Comparison of ENCODE assay signal across 13 mouse cellular contexts in the genomic region with DNA sequence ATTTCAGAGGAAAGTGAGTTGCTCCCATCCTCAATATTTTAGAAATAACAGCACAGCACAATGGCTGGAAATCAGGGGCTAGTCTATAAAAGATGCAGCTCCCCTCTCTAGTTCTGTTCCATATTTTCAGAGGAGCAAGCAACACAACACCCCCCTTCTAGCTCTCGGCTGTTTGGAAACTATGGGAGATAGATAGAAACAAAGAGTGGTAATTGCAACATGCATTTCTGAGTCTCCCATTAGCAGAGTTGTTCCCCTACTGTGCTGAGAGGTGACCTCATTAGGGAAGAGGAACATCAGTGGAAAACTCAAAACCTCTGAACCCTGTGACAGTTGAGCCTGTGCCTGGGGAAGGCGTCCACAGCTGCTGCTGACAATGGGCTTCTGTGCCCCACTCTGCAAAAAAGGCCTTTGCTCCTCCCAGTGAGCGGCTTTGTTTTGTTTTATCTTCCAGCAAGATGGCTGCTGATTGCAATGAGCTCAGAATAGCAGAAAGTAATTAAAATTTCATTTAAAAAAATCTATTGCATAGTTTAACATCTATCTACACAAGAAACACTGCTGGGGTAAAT.
A peak's percentile ranks its signal among the peaks of the same experiment; 100 is the strongest.
DNase-seq lines count a peak whose midpoint lies in the region; ATAC-seq and TF ChIP-seq lines count a peak whose summit lies in the region.
"Had no signal": no experiment of that assay in that cellular context is flagged by ENCODE, and none has a peak within 500 bp of the region (broad histone marks: within the 10 kb centered on the region; RNA-seq: fewer than 3 reads in every experiment).

No protein-coding gene starts in this region.

- peak overlapping the region; percentile 27; the same call in 1 of the 2 replicates for H3K4me2 ChIP-seq in hindbrain, embryonic 16.5 days (ENCODE audit: low read length)
- no peak overlapping the region for H3K4me2 ChIP-seq in neural tube, embryonic 13.5 days
- H3K4me2 ChIP-seq: liver, embryonic 15.5 days had no signal

- no peaks in the 10 kb centered on the region for H3K36me3 ChIP-seq in forebrain, embryonic 10.5 days (replicated peaks)
- H3K36me3 ChIP-seq in hindbrain, embryonic 16.5 days (ENCODE audit: control insufficient read depth, insufficient read depth, low read length) = no peaks in the 10 kb centered on the region
- H3K36me3 ChIP-seq in neural tube, embryonic 13.5 days = peaks cover 5% of the 10 kb centered on the region; the same call in 1 of the 2 replicates
- H3K36me3 ChIP-seq: liver, embryonic 15.5 days had no signal

- H3K27me3 ChIP-seq in forebrain, embryonic 10.5 days (ENCODE audit: poor library complexity, severe bottlenecking) = no peaks in the 10 kb centered on the region
- H3K27me3 ChIP-seq in hindbrain, embryonic 16.5 days (replicated peaks; ENCODE audit: control insufficient read depth, insufficient read depth, low read length) = no peaks in the 10 kb centered on the region
- no peaks in the 10 kb centered on the region for H3K27me3 ChIP-seq in neural tube, embryonic 13.5 days
- H3K27me3 ChIP-seq: liver, embryonic 15.5 days had no signal

- TF ChIP-seq CTCF in gastrocnemius, adult 2 months (IDR thresholded peaks at IDR 0.05) = no peak

- no peak overlapping the region for H3K9ac ChIP-seq in hindbrain, embryonic 16.5 days (ENCODE audit: low read depth, low read length)
- peak overlapping the region; percentile 18 for H3K9ac ChIP-seq in neural tube, embryonic 13.5 days
- H3K9ac ChIP-seq: liver, embryonic 15.5 days had no signal

- H3K9me3 ChIP-seq in forebrain, embryonic 10.5 days = no peaks in the 10 kb centered on the region
- H3K9me3 ChIP-seq in hindbrain, embryonic 16.5 days (ENCODE audit: control insufficient read depth, low read length) = no peaks in the 10 kb centered on the region
- H3K9me3 ChIP-seq in neural tube, embryonic 13.5 days = no peaks in the 10 kb centered on the region
- H3K9me3 ChIP-seq: liver, embryonic 15.5 days had no signal

- H3K27ac ChIP-seq in gastrocnemius, adult 2 months = no peak overlapping the region
- peak overlapping the region; percentile 57; the same call in 1 of the 2 replicates for H3K27ac ChIP-seq in forebrain, embryonic 10.5 days
- H3K27ac ChIP-seq in hindbrain, embryonic 16.5 days (ENCODE audit: low read depth, low read length) = peak overlapping the region; percentile 48
- H3K27ac ChIP-seq in neural tube, embryonic 13.5 days (replicated peaks) = peak overlapping the region; percentile 87
- H3K27ac ChIP-seq: liver, embryonic 15.5 days had no signal

- peak; percentile 61 for ATAC-seq in hindbrain, embryonic 16.5 days
- peak; percentile 28; the same call in 1 of the 2 replicates for ATAC-seq in neural tube, embryonic 13.5 days (ENCODE audit: low read depth)

- intact Hi-C loops in gastrocnemius, postnatal 14 days (cut with DNase I; ENCODE audit: low total_unique reads) = no loop called here
- intact Hi-C loops in gastrocnemius, adult 2 months (cut with DNase I) = no loop called here

- peak; percentile 13 for DNase-seq in gastrocnemius, postnatal 14 days
- no peak for DNase-seq in gastrocnemius, adult 2 months
- DNase-seq in forebrain, embryonic 10.5 days (ENCODE audit: extremely low spot score, low spot score) = no peak
- DNase-seq in thymus, adult 18-20 months = no peak
- DNase-seq in gastrocnemius, postnatal 25 days = no peak
- no peak for DNase-seq in embryo, embryonic 10 days (ENCODE audit: low spot score)
- DNase-seq: adrenal gland, adult 2 months; B cell, adult 2 months; cerebellum, adult 8-10 months; kidney, adult 11 months had no signal

- 37% methylated on average over 3 of the region's 3 CpGs for WGBS in forebrain, embryonic 10.5 days
- WGBS in hindbrain, embryonic 16.5 days = 16% methylated on average over 3 of the region's 3 CpGs
- WGBS in neural tube, embryonic 13.5 days = 25% methylated on average over 3 of the region's 3 CpGs

- no peak overlapping the region for H3K4me3 ChIP-seq in gastrocnemius, adult 2 months
- H3K4me3 ChIP-seq in forebrain, embryonic 10.5 days = no peak overlapping the region
- no peak overlapping the region for H3K4me3 ChIP-seq in hindbrain, embryonic 16.5 days (ENCODE audit: low read length)
- H3K4me3 ChIP-seq in neural tube, embryonic 13.5 days = no peak overlapping the region
- H3K4me3 ChIP-seq: liver, embryonic 15.5 days had no signal

- peaks cover 20% of the 10 kb centered on the region for H3K4me1 ChIP-seq in forebrain, embryonic 10.5 days
- peaks cover 33% of the 10 kb centered on the region for H3K4me1 ChIP-seq in hindbrain, embryonic 16.5 days (ENCODE audit: control insufficient read depth, insufficient read depth, low read depth, low read length)
- peaks cover 58% of the 10 kb centered on the region for H3K4me1 ChIP-seq in neural tube, embryonic 13.5 days (replicated peaks)
- H3K4me1 ChIP-seq: liver, embryonic 15.5 days had no signal
